Mouse (Mus musculus) T-helper 2 cell (primary cell): ENCODE measurements around the gene Trpm8.

Experiments used
- in situ Hi-C: fragments of 300-600 bp; cut with MboI, MseI; formaldehyde crosslinking; loops from one replicate; pipeline ENCODE4 v1.15.1; 2025; ENCODE audit warnings: high pct_unique_total_duplicates

Trpm8 gene

DNA sequence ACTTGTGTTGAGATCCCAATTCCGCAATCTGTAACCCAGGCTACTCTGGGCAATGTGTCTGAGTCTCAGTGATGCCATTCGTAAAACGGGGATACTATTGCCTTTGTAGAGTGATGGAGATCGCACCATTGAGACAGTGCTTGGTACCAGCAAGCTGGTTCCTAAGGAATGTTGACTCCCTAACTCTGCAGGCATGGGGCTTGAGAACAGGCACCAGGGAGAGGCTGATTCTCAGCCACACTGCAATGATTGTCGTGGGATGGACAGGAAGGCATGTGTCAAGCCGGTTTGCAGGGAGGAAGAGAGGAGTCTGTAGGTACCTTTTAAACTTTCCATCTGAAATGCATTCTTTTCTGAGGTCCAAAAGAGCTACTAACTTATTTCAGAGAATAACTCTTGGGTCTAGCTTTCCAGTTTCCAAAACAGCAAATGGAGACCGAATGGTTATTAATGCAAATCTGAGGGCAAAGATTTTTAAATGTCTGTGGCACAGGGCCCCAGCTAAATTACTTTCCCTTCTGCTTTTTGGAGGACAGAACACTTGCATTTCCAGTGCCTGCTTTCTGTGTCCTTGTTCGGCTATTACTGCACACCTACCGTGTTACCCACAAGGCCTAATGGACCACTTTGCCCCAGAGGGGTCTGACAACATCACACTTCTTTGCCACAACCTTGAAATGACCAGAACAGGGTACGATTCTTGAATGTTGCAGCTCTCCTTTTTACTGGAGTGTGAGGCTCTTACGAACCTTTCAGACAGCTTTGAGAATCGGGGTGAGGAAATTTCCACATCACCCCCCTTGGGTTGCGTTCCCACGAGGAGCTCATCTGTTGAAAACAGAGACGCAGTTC is 6.1 kb downstream of the Trpm8 start:
- in situ Hi-C loops: loop anchor here (5.0 kb wide), 1 partner anchor 136 kb away; no protein-coding TSS in a partner anchor

DNA sequence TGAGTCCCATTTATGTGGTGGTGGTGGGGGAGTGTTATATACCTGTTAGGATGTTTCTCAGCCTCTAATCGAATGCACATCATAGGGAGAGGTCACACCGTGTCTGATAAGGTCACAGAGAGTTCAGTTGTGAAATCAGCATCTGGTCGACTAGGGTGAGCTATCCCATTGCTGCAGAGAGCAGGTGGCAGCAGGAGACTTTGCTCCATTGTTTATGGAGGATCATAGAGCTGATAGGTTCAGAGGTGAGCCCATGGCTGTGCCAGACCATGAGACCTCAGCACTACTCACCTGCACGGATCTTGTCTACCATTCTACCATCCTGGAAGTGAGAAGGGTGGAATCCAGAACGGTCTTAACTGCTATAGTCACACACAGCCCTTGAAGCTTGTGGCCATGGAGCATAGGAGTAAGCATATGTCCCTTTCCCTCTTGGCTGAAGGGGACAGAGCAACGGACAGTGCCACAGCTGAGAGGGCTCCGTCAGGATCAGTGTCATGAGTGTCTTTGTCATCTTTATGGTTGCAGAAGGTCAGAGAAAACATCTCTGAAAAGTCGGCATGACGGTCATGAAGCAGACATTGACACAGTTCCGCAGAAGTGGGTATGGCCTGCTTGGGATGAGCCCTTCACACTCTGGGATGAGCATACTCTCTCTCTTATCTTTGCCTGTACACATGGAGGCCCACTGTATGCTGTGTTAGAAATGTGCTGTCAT is 6.9 kb downstream of the Trpm8 start:
- in situ Hi-C loops: loop anchor here (5.0 kb wide), 1 partner anchor 137 kb away; no protein-coding TSS in a partner anchor

DNA sequence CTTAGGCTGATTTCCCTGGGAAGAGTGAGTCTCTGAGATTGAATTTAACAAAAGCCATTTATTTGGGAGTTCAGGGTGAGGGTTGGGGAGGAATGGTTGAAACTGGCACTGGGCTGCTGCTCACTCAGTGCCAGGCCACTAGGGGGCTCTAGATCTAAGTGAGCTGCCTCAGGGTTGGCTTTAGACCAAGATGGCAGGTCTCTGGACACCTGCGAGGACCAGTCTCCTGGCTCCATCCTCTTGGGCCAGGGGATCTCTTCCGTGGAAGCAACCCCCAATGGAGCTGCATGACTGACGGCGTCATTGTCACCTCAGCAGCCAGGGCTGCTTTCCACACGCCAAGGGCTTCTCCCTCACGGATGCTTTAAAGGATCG is 7.5 kb downstream of the Trpm8 start:
- in situ Hi-C loops: loop anchor here (5.0 kb wide), 1 partner anchor 138 kb away; no protein-coding TSS in a partner anchor

DNA sequence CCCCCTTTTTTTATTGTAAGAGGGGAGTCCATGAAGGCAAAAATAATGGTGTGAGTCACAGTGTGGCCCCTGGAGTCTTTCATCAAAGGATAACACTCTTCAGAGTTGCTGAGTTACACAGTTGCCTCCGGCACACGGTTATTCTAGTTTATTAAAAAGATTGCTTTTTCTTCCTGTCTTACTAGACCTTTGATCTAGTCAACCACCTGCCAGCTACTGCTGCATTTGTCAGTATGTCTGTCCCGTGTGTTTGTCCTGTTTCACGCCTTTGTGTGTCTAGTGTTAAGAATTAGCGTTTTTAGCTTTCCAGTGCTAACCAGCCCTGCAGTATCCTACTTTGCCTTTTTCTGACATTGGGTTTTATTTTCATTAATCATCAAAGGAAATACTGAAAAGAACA is 8.2 kb downstream of the Trpm8 start:
- in situ Hi-C loops: no loop called here

DNA sequence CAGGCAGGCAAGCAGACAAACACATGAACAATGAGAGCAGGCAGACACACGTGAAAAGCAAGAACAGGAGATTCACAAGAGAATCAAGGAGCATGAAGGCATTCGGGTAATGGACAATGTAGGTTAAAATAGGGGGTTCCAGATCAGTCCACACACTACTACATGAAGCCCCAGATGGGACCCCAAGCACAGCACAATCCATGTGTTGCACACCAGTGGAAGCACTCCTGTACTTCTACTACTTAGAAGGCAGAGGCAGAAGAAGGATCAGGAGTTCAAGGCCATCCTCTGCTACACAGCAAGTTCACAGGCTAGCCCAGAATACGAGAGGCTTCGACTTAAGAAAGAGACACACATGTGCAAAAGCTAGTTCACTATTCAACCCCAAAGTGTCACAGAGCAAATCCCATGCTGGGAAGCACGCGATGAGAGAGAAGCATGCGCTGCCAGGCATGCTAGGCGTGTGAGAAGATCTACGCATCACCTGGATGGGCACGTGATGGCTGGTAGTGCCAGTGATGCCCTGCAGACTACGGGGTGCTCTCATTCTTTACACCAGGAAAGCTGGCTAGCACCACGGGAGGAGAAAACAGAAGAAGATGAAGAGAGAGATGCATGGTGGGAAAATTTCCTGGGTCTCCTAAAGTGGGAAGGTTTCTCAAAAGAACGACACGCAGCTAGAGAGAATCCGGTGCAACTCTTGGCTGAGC is 8.8 kb downstream of the Trpm8 start:
- in situ Hi-C loops: no loop called here

DNA sequence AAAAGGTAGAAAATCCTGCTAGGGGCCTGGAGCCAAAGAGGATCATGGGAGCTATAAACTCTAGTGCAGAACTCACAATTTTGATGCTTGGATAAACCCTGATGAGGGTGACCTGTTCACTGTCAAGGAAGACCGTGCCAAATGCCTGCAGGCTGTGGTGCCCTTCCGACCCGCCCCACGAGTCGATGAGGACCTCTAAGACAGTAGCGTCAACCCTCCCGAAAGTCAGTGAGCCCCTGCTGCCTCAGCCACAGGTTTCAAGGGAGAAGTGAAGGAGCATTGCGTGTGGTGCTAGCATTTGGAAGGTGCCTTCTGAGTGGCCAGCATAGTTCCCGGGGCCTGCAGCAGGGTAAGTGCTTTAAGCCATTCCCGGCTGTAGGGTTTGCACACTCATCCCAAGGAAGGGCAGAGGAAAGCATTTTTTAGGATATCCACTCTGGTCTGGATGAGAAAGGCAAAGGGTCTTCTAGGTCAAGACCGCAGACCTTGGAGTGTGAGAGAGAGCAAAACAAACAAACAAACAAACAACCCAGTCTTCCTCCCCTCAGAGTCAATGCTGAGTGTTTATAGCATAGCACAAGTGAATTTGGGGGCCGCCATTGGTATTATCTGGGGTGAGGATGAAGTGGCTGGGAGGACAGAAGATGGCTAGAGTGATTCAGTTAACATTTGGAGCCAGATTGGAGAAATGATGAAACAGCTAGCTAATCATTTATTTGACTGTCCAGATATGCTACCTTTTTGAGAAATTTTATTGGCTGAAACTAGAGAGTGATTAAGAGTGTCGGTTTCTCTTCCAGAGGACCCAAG is 9.6 kb downstream of the Trpm8 start:
- in situ Hi-C loops: no loop called here

DNA sequence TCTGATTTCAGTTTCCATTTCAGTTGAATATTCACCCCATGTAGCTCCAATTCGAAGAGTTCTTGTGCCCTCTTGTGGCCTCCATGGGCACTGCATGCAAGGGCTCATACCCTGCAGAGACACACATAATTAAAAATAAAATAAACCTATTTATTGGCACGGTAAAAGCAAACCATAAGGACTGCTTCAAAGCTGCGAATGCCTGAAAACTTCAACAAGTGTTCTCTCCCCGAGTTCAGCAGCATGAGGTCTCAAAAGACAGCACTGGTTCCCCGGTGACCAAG is 10.2 kb downstream of the Trpm8 start:
- in situ Hi-C loops: no loop called here

DNA sequence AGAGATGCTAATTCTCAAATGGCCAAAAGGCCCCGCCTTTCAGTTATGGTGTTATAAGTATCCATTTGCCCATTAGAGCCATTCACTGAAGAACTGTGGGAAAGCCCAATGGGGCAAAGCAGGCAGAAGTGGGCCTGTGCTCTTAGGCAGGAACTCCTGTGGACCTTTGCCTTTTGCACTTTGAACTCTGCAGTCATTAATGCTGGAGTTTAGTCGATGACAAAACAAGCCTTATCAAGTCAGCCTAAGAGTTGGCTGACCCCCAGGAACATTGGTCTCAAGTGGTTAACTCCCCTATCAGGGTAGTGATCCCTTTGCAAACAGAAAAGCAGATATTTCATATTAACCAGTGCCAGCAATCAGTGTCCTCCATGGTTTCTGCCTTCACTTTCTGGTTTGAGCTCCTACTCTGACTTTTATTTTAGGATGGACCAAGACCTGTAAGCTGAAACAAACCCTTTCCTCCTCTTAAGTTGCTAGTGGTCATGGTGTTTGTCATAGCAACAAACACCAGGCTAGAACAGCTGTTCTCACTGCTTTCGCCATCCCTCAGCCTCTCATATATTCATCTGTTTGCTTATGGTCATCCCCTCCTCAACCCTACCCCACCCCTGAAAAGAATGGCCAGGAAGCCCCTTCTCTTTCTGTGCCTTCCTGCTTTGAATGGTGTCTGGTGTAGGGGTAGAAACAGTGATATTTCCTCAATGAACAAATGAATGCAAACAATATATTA is 10.8 kb downstream of the Trpm8 start:
- in situ Hi-C loops: no loop called here

DNA sequence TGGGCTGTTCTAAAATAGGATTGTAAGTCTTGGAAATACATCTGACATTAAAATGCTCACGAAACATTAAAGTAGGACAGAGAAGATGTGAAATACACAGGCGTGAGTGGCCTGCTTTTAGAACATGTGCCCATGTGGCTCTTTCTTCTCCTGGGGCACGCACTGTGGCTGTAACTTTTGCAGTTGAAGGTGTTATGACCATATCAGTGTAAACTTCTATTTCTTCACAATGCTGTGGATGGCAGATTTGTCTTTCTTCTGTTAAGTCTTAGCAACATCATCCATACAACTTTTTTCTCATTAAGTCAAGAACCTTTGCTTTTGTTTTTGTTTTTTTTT is 11.3 kb downstream of the Trpm8 start:
- in situ Hi-C loops: no loop called here

DNA sequence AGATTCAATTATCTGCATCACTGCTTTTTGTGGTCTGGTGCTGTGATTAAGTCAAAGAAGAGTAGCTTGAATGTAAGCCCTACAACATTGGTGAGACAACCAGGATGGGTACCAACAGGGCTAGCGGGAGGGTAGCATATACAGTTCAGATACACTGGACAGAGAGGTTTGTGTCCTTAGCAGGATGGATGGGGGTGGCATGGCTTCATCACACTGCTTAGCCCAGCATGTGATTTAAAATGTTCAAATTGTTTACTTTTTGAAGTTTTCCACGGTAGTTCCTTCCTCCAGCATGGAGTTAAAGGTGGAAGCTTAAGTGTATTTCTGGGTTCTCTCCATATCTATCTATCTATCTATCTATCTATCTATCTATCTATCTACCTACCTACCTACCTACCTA is 11.7 kb downstream of the Trpm8 start:
- in situ Hi-C loops: no loop called here

DNA sequence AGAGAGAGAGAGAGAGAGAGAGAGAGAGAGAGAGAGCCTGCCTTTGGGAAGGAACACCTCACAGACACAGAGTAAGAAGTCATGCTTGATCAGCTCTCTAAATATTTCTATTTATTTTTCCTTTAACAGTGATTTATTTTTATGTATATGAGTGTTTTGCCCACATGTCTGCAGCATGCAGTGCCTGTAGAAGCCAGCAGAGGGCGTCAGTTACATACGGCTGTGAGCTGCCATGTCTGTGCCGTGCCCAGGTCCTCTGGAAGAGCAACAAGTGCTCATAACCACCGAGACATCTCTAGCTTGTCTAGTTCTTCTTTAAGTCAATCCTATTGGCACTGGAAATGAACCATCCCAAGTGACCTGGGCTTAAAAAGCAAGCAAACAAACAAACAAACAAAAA is 12.5 kb downstream of the Trpm8 start:
- in situ Hi-C loops: no loop called here

DNA sequence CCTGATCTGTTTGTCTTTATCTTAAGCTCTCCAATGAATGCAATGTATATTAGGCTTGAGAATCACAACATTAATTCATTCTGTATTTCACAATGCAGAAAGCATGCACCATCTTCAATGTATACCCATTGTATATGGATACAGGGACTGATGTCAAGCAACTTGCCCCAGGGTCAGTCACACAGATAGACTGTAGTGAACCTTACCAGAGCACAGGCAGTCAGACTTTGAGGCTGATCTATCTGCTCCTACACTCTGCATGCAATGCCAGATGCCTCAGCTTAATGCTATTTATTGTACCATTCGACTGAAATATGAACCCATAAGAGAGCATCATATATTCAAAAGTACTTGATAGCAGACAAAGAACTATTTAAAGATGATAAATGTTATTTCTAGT is 13.1 kb downstream of the Trpm8 start:
- in situ Hi-C loops: no loop called here

DNA sequence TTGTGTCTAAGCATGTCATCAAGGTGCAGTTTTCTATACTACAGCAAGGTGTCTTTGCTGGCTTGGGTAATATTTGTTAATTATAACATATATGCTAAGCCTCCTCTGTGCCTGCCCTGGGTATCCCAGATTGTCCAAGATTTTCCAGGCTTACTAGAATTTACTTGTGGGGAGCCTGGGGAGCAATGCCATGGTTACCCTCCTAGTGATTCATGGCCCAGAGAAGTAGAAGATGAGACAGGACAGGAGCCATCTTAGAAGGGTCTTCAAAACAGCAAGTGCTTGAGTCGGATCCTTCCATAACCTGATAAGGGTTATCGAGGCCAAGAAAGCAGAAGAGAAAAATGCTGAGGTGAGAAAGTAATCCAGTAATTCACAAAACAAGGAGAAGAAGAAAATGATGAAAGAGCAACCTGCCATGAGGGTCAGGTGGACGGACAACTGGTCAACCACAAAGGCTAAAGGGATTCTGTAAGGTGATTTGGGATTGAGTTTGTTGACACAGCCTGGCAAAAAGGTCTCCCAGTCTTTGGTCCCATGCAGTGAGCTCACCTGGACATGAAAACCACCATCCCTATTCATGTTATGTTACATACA is 14.0 kb downstream of the Trpm8 start:
- in situ Hi-C loops: no loop called here

DNA sequence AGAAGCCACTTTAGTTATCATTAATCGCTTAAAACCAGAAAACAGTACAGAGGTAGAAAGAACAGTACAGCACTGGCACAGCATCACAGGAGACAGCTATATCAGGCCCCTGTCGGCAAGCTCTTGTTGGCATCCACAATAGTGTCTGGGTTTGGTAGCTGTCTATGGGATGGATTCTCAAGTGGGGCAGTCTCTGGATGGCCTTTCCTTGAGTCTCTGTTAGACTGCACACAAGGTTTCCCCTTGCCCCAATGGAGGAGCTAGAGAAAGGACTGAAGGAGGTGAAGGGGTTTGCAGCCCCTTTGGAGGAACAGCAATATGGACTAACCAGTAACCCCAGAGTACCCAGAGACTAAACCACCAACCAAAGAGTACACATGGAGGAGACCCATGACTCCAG is 14.6 kb downstream of the Trpm8 start:
- in situ Hi-C loops: no loop called here

DNA sequence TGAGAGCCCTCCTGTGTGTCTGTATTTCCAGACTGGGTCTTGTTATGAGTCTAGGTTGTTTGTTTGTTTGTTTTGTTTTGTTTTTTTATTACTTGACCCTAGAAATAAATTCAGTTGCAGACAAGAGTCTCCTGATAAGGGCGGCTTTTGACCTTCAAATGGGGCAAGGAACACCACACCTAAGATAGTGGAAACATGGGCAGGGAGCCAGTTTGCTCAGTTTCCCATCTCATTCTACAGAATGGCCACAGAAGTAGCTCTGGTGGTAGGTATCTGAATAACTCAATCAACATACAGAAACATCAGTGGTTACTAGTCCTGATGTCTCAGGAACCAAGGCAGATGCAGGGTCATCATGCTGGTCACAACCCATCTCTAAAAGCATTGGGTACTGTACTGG is 17.2 kb downstream of the Trpm8 start:
- in situ Hi-C loops: no loop called here

DNA sequence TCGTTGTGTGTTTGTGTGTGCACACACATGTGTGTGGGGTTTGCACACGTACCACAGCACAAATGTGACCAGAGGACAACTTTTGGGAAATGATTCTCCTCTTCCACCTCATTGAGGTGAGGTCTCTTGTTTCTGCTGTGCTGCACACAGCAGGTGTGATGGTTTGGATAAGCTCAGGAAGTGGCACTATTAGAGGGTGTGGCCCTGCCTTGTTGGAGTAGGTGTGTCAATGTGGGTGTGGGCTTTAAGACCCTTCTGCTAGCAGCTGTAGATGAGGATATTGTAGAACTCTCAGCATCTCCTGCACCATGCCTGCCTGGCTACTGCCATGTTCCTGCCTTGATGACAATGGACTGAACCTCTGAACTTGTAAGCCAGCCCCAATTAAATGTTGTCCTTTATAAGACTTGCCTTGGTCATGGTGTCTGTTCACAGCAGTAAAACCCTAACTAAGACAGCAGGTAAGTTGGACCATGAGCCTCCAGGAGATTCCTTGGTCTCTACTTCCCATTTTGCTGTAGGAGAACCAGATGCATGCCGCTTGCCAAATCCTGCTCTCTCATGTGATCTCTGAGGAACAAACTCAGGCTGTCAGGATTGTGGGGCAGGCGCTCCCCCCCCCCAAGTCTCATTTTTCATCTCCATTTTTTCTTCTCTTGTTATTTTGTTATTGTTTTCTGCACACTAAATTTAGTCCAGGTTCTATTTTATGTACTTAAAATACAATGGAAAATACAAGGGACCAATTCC is 18.9 kb downstream of the Trpm8 start:
- in situ Hi-C loops: no loop called here

DNA sequence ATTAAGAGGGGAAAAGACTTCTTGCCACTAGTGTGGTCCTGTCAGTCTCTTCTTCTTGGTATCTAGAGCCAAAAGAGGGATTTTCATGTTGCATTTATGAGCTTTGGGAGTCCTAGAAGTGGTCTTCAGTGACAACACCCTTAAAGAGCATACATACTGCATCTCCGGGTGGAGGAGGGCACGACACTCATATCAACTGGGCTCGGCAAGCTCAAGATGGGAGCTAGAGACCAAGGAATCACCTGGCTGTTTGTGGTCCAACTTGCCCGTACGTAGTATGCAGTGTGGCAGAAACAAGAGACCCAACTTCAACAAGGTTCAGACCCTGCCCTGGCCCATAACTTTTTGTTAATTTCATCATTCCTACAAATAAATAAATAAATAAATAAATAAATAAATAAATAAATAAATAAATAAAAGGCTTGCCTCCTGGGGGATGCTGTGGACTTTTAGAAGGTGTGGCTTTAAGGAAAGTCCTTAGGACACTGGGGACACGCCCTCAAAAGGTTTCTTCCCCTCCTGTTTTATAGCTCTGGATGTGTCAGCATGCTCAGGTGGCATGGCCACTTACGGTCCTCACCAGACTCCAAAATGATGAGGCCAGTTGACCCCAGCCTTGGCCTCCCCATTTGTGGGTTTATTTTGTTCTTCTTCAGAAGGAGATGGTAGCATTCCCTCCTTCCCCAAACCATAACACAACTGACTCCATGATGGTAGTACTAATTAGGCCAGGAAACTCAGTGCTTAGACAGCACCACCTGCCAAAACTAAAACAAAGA is 20.2 kb downstream of the Trpm8 start:
- in situ Hi-C loops: no loop called here

DNA sequence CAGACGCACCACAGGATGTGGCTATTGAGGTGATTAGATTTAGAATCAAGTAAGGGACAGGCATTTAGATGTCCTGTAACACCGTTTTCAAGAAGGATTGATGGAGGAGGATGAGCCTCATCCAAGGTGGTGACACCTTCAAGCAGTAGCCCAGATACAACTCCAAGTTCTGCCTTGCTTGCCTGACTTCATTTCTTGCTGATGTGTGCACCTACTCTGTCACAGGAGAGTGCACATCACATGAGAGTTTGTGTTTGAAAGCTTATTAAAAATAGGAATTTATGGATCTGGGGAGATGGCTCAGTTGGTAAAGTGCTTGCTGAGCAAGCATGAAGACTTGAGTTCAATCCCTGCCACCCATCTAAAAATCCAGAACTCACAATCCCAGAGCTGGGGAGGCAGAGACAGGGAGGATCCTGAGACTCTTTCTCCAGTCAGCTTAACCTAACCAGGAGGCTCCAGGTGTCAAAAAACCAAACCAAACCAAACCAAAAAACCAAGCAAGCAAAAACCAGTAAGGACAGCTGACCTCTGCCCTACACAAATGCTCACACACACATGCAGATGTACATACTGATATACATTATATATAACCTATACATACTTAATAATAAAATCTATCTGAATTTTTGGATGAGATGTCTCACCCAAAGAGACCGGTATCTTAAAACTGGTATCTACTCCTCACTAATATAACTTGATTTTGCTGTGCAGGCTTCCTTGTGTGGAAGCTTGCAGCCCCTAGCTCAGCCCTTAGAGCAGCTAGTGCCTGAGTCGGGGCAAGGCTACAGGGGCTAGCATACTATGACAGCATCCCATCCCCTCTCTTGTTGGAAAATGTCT is 21.4 kb downstream of the Trpm8 start:
- in situ Hi-C loops: no loop called here
